Mouse (Mus musculus): Measurements from ENCODE around the gene Gdf15. TPM values are rescaled to one million over a fixed set of nuclear protein-coding genes. Genes with fewer than 3 reads are reported as not detected.

Gdf15 gene
- polyA plus RNA-seq, 1 experiment from 2014 or later = 3.1 TPM

GRCm38 (mm10) chr8:70614469-70614868 lies 17.8 kb downstream of the Gdf15 start:
- WGBS (ENCODE audit: insufficient replicate concordance) = 63% methylated on average over 5 of the region's 5 CpGs
- H3K4me1 ChIP-seq (ENCODE audit: control insufficient read depth, low read depth, low read length) = peaks cover 54% of the 10 kb centered on the region
- no peak for ATAC-seq (ENCODE audit: low read depth)

GRCm38 (mm10) chr8:70613763-70614162 lies 18.5 kb downstream of the Gdf15 start:
- WGBS (ENCODE audit: insufficient replicate concordance) = 28% methylated on average over 1 of the region's 1 CpGs
- H3K27ac ChIP-seq (ENCODE audit: low read length) = no peak overlapping the region

More at GRCm38 (mm10) chr8:70614469-70614868, 17.8 kb downstream of the Gdf15 start:
- Histone ChIP-seq H3K4me2 (ENCODE audit: low read depth, low read length) (no peak overlapping the region), H3K4me3 (ENCODE audit: low read depth, low read length) (no peak overlapping the region), H3K9me3 (replicated peaks; ENCODE audit: control insufficient read depth, low read length) (no peaks in the 10 kb centered on the region), H3K9ac (ENCODE audit: low read depth, low read length) (no peak overlapping the region), H3K36me3 (ENCODE audit: control insufficient read depth, insufficient read depth) (no peaks in the 10 kb centered on the region), H3K27ac (ENCODE audit: low read length) (no peak overlapping the region), H3K27me3 (ENCODE audit: control insufficient read depth, insufficient read depth, low read depth, low read length) (peaks cover 3% of the 10 kb centered on the region)

GRCm38 (mm10) chr8:70611849-70612248 lies 20.4 kb downstream of the Gdf15 start:
- H3K4me3 ChIP-seq (ENCODE audit: low read depth, low read length) = peak overlapping the region; percentile 67
- peak overlapping the region; percentile 74 for H3K9ac ChIP-seq (ENCODE audit: low read depth, low read length)
- 0% methylated on average over 6 of the region's 6 CpGs for WGBS (ENCODE audit: insufficient replicate concordance)
- H3K9me3 ChIP-seq (replicated peaks; ENCODE audit: control insufficient read depth, low read length) = no peaks in the 10 kb centered on the region
- peak overlapping the region; percentile 93 for H3K4me2 ChIP-seq (ENCODE audit: low read depth, low read length)
- H3K36me3 ChIP-seq (ENCODE audit: control insufficient read depth, insufficient read depth) = no peaks in the 10 kb centered on the region
- peaks cover 12% of the 10 kb centered on the region for H3K27me3 ChIP-seq (ENCODE audit: control insufficient read depth, insufficient read depth, low read depth, low read length)
- H3K27ac ChIP-seq (ENCODE audit: low read length) = peak overlapping the region; percentile 78
- ATAC-seq (ENCODE audit: low read depth) = peak; percentile 24; the same call in 1 of the 2 replicates
- peaks cover 58% of the 10 kb centered on the region for H3K4me1 ChIP-seq (ENCODE audit: control insufficient read depth, low read depth, low read length)

More at GRCm38 (mm10) chr8:70613763-70614162, 18.5 kb downstream of the Gdf15 start:
- H3K9me3 ChIP-seq (replicated peaks; ENCODE audit: control insufficient read depth, low read length) = no peaks in the 10 kb centered on the region
- peaks cover 54% of the 10 kb centered on the region for H3K4me1 ChIP-seq (ENCODE audit: control insufficient read depth, low read depth, low read length)
- no peak for ATAC-seq (ENCODE audit: low read depth)
- H3K9ac ChIP-seq (ENCODE audit: low read depth, low read length) = no peak overlapping the region
- no peak overlapping the region for H3K4me2 ChIP-seq (ENCODE audit: low read depth, low read length)
- no peaks in the 10 kb centered on the region for H3K36me3 ChIP-seq (ENCODE audit: control insufficient read depth, insufficient read depth)
- no peak overlapping the region for H3K4me3 ChIP-seq (ENCODE audit: low read depth, low read length)
- peaks cover 9% of the 10 kb centered on the region for H3K27me3 ChIP-seq (ENCODE audit: control insufficient read depth, insufficient read depth, low read depth, low read length)

DNA sequence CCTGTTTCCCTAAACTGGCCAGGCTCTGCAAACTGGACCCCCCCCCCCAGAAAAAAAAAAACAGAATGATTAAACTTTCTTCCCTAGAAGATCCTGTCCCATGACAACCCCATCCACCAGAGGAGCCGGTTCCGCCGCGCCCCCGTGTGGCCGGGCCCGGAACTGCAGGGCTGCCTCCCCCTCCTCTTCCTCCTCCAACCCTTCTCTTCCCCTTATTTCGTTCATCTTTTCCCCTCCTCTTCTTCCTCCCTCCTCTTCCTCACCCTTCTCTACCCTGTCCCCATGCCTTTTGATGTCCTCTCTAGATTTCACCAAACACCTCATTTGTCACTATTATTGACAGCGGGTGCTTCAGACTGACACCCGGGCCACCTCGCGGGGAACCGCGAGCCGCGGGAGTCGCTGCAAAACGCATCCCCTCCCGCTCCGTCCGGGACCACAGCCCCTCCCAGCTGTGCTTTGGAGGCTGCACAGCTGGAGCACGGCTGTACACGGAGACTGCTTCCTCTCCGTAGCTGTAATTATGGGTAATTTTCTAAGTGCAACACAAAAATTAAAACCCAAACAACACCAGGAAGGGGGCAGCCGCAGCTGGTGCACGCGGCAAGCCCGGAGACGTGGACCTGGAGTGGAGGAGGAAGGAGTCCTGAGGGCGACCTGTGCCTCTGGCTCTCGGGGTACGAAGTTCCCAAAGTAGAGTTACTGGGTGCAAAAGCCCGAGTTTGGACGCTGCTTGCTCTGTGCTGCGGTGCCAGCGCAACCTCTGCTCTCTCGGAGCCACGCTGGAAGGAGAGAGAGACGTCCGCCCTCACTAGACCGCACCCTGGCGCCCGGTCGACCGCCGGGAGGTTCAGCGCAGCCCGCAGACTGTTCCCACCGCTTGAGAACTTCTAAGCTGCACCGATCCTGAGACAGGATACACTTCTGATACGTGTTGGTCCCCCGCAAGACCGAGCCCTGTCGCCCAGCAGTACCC lies 21.2 kb downstream of the Gdf15 start:
- H3K4me1 ChIP-seq (ENCODE audit: control insufficient read depth, low read depth, low read length) = peaks cover 64% of the 10 kb centered on the region
- H3K27me3 ChIP-seq (ENCODE audit: control insufficient read depth, insufficient read depth, low read depth, low read length) = peaks cover 12% of the 10 kb centered on the region
- under 1% methylated on average over 54 of the region's 54 CpGs for WGBS (ENCODE audit: insufficient replicate concordance)
- peak overlapping the region; percentile 93 for H3K4me2 ChIP-seq (ENCODE audit: low read depth, low read length)
- H3K9me3 ChIP-seq (replicated peaks; ENCODE audit: control insufficient read depth, low read length) = no peaks in the 10 kb centered on the region
- peak; percentile 41 for ATAC-seq (ENCODE audit: low read depth)
- H3K27ac ChIP-seq (ENCODE audit: low read length) = peak overlapping the region; percentile 89
- no peaks in the 10 kb centered on the region for H3K36me3 ChIP-seq (ENCODE audit: control insufficient read depth, insufficient read depth)
- peak overlapping the region; percentile 67 for H3K4me3 ChIP-seq (ENCODE audit: low read depth, low read length)
- peak overlapping the region; percentile 74 for H3K9ac ChIP-seq (ENCODE audit: low read depth, low read length)

DNA sequence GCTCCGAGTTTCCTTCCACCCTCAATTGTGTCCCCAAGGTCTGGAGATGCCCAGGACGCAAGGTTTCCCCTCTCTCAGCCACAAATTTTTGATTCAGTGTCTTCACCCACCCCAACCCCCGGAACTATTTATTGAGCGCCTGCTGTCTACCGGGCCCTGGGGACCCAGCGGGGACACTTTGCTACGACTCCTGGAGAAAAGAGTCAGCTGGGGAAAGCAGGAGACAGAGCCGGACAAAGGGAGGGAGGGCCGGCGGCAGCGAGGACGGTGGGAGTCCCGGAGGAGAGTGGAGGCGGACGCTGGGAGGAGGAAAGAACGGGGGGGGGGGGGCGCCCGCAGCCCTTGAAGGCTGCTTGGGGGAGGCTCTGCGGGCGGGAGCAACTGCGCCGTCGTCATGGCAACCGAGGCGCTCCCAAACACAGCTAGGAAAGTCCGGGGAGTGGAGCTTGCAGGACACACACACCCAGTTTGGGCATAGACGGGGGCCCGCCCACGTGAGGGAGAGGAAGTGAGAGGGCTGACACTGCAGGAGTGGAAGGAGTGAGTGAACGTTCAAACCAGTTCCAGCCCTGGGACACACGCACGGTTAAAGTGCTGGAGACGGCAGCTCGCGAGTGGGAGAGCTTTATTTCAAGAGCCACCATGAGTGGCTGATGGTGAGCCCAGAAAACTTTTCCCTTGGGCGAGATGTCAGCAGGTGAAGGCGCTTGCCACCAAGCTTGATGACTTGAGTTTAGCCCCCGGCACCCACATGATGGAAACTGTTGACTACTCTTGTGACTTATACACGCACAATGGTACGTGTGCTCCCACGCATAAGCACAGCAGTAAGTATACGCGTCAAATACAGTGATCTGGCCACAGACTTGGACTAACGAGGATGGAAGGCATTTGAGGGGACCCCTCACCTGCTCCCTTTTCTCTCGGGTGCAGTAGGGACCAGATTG lies 22.1 kb downstream of the Gdf15 start:
- H3K4me3 ChIP-seq (ENCODE audit: low read depth, low read length) = peak overlapping the region; percentile 67
- H3K4me1 ChIP-seq (ENCODE audit: control insufficient read depth, low read depth, low read length) = peaks cover 61% of the 10 kb centered on the region
- peaks cover 12% of the 10 kb centered on the region for H3K27me3 ChIP-seq (ENCODE audit: control insufficient read depth, insufficient read depth, low read depth, low read length)
- peak; percentile 66 for ATAC-seq (ENCODE audit: low read depth)
- H3K27ac ChIP-seq (ENCODE audit: low read length) = peak overlapping the region; percentile 89
- H3K4me2 ChIP-seq (ENCODE audit: low read depth, low read length) = peak overlapping the region; percentile 93
- H3K9me3 ChIP-seq (replicated peaks; ENCODE audit: control insufficient read depth, low read length) = no peaks in the 10 kb centered on the region
- no peaks in the 10 kb centered on the region for H3K36me3 ChIP-seq (ENCODE audit: control insufficient read depth, insufficient read depth)
- under 1% methylated on average over 43 of the region's 45 CpGs for WGBS (ENCODE audit: insufficient replicate concordance)
- H3K9ac ChIP-seq (ENCODE audit: low read depth, low read length) = peak overlapping the region; percentile 55

- H3K4me2 ChIP-seq (ENCODE audit: low read depth, low read length) = peak overlapping the region; percentile 93
- peaks cover 60% of the 10 kb centered on the region for H3K4me1 ChIP-seq (ENCODE audit: control insufficient read depth, low read depth, low read length)
- peak; percentile 48 for ATAC-seq (ENCODE audit: low read depth)
- peak overlapping the region; percentile 67 for H3K4me3 ChIP-seq (ENCODE audit: low read depth, low read length)
- H3K9ac ChIP-seq (ENCODE audit: low read depth, low read length) = peak overlapping the region; percentile 55
- WGBS (ENCODE audit: insufficient replicate concordance) = 1% methylated on average over 39 of the region's 39 CpGs
- H3K9me3 ChIP-seq (replicated peaks; ENCODE audit: control insufficient read depth, low read length) = no peaks in the 10 kb centered on the region
- H3K27me3 ChIP-seq (ENCODE audit: control insufficient read depth, insufficient read depth, low read depth, low read length) = peaks cover 12% of the 10 kb centered on the region
- no peaks in the 10 kb centered on the region for H3K36me3 ChIP-seq (ENCODE audit: control insufficient read depth, insufficient read depth)
- peak overlapping the region; percentile 89 for H3K27ac ChIP-seq (ENCODE audit: low read length)
Observed at GRCm38 (mm10) chr8:70609368-70609848, 22.8 kb downstream of the Gdf15 start.

GRCm38 (mm10) chr8:70608749-70609367 lies 23.4 kb downstream of the Gdf15 start, which contains the start of gene Ssbp4:
Gene Ssbp4, minus strand, starts transcription at chr8:70608872.
- ATAC-seq (ENCODE audit: low read depth) = no peak
- H3K4me3 ChIP-seq (ENCODE audit: low read depth, low read length) = peak within 1 kb of the TSS; percentile 76
- peak within 1 kb of the TSS; percentile 81 for H3K9ac ChIP-seq (ENCODE audit: low read depth, low read length)
- H3K9me3 ChIP-seq (replicated peaks; ENCODE audit: control insufficient read depth, low read length) = no peaks in the 10 kb centered on the region
- H3K4me2 ChIP-seq (ENCODE audit: low read depth, low read length) = peak within 1 kb of the TSS; percentile 93
- H3K36me3 ChIP-seq (ENCODE audit: control insufficient read depth, insufficient read depth) = no peaks in the 10 kb centered on the region
- H3K27ac ChIP-seq (ENCODE audit: low read length) = peak within 1 kb of the TSS; percentile 89
- 2% methylated on average over 26 of the region's 26 CpGs for WGBS (ENCODE audit: insufficient replicate concordance)
- H3K4me1 ChIP-seq (ENCODE audit: control insufficient read depth, low read depth, low read length) = peaks cover 58% of the 10 kb centered on the region
- H3K27me3 ChIP-seq (ENCODE audit: control insufficient read depth, insufficient read depth, low read depth, low read length) = peaks cover 12% of the 10 kb centered on the region

All from liver, embryonic 16.5 days (tissue).